Mouse (Mus musculus): ENCODE data around the gene Oas3. TPM values are rescaled to one million over a fixed set of nuclear protein-coding genes. Genes with fewer than 3 reads are reported as not detected.

Gene Oas3
- total RNA-seq (2023), result 10 to 100 TPM; 13.7 to 22.8 TPM

DNA sequence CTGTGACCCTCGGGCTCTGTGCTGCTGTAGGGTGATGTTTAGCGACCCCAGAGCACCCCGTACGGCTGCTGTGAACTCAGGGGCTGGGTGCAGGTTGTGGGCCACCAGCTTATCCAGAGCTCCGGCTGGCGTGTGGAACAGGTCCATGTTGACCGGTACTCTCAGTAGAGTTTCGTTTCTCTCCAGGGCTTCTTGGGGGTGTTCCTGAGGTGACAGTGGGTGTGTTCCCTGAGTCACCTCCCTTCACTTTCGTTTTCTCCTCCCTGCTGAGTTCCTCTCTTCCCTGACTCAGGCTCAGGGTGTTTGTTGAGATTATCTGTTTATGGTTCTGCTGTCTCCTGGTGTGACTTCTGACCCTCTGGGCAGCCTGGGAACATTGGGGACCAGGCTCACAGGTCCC is at the start of gene Oas3:
TSS of gene Oas3 (minus strand) at position 184 of the 400 bp plus-strand sequence.

DNA sequence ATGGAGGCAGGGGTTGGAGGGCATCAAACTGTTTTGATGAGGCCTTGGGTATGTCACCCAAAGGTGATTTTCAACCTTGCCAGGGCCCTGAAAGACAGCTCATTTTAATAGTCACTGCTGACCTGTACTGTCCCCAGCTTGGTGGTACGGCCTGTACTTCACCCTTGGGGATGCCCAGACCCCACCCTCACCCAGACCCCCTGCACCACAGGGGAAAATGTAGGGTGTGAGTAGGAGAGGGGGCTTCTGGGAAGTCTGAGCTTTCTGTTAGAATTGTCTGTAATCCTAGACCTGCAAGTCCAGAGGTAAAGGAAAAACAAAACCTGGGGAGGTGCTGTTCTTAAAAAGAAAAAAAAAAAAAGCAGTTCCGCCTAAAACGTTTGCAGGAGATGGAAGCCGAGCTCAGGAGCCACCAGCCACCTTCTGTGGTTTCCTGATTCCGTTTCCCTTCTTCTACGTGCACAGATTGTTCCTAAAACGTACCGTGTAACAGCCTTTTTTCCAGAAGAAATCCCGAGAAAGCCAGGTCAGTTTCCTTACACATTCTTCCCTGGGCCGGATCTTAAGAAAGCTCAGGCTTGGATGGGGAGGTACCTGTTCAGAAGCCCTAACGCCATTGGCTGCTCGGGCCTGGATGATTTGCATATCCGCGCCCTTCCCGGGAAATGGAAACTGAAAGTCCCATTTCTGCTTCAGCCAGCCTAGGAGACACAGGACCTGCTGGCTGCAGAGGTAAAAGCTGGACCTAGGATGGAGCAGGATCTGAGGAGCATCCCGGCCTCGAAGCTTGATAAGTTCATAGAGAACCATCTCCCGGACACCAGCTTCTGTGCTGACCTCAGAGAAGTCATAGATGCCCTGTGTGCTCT is 34.7 kb upstream of the Oas3 start, which contains the start of gene Oas1c:
TSS of gene Oas1c (minus strand) at position 564 of the 869 bp plus-strand sequence.

DNA sequence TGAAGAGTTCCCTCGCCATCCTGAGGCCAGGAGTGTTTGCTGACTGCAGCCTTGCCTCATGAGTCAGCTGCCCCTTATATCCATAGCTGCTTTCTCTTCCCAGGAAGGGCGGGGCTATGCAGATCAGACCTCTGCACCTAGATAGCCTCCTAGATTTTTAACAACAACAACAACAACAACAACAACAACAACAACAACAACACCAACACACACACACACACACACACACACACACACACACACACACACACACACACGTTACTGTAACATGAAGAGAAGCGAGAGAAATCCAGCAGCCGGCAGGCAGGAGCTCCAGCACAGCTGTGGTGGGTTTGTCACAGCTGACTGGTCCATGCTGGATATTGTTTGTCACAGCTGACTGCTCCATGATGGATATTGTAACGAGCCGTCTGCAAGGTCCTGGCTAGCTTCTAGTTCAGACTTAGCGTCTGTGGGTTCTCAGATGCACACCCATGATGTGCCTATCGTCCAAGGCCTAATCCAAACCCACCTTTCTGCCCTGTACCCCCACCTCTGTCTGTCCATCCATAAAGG is 18.1 kb upstream of the Oas3 start, which contains the start of gene Oas1e:
TSS of gene Oas1e (minus strand) at position 51 of the 555 bp plus-strand sequence.

DNA sequence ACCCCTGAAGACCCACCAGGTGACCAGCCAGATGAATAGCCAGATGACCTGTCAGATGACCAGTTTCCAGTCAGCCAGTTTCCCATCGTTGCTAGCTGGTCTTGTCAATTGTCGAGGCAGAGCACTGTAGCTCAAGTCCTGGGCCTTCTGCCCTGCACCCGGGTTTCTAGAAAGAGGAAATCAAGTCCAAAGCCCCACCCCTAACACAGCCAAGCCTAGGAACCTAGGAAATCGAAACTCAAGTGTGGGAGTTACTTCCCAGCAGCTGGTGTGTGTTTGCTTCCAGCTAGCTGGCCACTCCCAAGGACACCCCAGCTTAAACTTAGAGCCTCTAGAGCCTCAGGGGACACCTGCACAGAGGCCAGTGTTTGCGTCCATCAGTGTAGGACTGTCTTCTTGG is 27.8 kb downstream of the Oas3 start, which contains the start of gene Oas2:
TSS of gene Oas2 (minus strand) at position 166 of the 400 bp plus-strand sequence.

DNA sequence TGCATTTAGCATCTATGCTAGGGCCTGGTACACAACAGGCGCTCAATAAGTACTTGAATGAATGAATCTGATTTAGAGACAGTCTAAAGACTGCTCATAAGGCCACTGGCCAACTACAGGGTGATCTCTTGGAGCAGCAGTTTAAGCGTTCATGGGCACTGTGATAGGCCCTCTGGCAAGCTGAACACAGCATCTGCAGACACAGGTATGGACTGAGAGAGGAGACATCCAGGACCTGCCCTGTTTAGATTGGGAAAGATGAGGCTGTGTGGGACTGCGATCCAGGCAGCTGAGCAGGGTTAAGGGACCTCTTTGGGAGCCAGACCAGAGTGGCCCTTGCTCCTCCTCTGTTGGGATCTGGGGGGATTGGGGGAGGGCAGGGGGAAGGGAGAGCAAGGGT is 65.6 kb downstream of the Oas3 start, which contains the start of gene Dtx1:
TSS of gene Dtx1 (minus strand) at position 101 of the 400 bp plus-strand sequence.

Other genes with a start within 250 kb of the Oas3 start
- 10 to 100 TPM; 43.0 to 49.6 TPM for gene Tpcn1, start 189.0 kb downstream of the Oas3 start, total RNA-seq (2023)
- gene Iqcd, start 188.6 kb downstream of the Oas3 start, total RNA-seq (2023), result 1 to 10 TPM in 1 of 2 experiments, under 1 TPM in 1; 0.77 to 1.8 TPM
- gene Rita1, start 165.1 kb downstream of the Oas3 start, total RNA-seq (2023), result 1 to 10 TPM; 1.6 to 1.7 TPM
- gene Ddx54, start 164.9 kb downstream of the Oas3 start, total RNA-seq (2023), result 10 to 100 TPM; 33.9 to 34.4 TPM
- not detected for gene Cfap73, start 143.4 kb downstream of the Oas3 start, total RNA-seq (2023)
- under 1 TPM; 0.11 to 0.53 TPM for gene Rasal1, start 128.8 kb downstream of the Oas3 start, total RNA-seq (2023)
- gene Dtx1, start 65.7 kb downstream of the Oas3 start, total RNA-seq (2023), result under 1 TPM; 0.37 to 0.55 TPM
- 10 to 100 TPM in 1 of 2 experiments, 1 to 10 TPM in 1; 3.7 to 10.6 TPM for gene Oas2, start 27.8 kb downstream of the Oas3 start, total RNA-seq (2023)
- not detected for gene Oas1e, start 17.9 kb upstream of the Oas3 start, total RNA-seq (2023)
- gene Oas1c, start 34.9 kb upstream of the Oas3 start, total RNA-seq (2023), result 1 to 10 TPM; 2.7 to 3.3 TPM
- under 1 TPM in 1 of 2 experiments, not detected in 1; 0.26 TPM for gene Oas1f, start 69.7 kb upstream of the Oas3 start, total RNA-seq (2023)
- not detected for gene Oas1h, start 83.8 kb upstream of the Oas3 start, total RNA-seq (2023)
- 1 to 10 TPM; 1.1 to 2.6 TPM for gene Oas1g, start 110.0 kb upstream of the Oas3 start, total RNA-seq (2023)
- 10 to 100 TPM in 1 of 2 experiments, 1 to 10 TPM in 1; 7.2 to 13.6 TPM for gene Oas1a, start 129.9 kb upstream of the Oas3 start, total RNA-seq (2023)
- not detected for gene Oas1d, start 136.9 kb upstream of the Oas3 start, total RNA-seq (2023)
- gene Rph3a, start 232.4 kb upstream of the Oas3 start, total RNA-seq (2023), result under 1 TPM; 0.24 to 0.42 TPM

All from neutrophil, adult 83 days (primary cell).